Mouse (Mus musculus): Measurements from ENCODE around the gene Lztfl1. TPM values are rescaled to one million over a fixed set of nuclear protein-coding genes. Genes with fewer than 3 reads are reported as not detected.
"Not testable (repeated sequence)": the region's sequence is repeated elsewhere in the genome, so short reads cannot be mapped to it uniquely, and the experiment has no call there.

Gene Lztfl1
- polyA plus RNA-seq, 1 experiment from 2014 or later, result 45.5 TPM

DNA sequence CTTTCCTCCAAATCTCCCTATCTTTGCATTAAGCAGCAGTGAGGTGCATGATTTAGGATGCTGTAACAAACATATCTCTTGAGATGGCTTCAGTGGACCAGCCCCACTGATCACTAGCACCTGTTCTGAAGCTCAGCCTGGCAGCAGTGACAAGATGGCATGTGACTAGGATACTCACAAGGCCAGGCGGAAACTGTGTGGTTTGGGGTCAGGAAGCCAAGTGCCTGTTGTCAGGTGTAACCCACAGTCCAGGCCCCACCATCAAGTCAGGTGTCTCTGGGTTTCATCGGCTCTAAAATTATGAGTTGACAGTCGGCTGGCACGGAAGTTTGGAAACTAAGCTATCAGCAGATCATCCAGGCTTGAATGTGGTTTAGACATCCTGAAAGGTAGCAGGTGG lies 36.8 kb upstream of the Lztfl1 start:
- no peak for ATAC-seq (replicated peaks; ENCODE audit: low FRiP score)
- Histone ChIP-seq H3K4me1 (replicated peaks; ENCODE audit: control insufficient read depth, insufficient read depth, low read length) (no peaks in the 10 kb centered on the region), H3K27me3 (ENCODE audit: control insufficient read depth, insufficient read depth, low read length) (no peaks in the 10 kb centered on the region), H3K9ac (ENCODE audit: low read length) (no peak overlapping the region), H3K27ac (ENCODE audit: low read depth, low read length) (no peak overlapping the region), H3K9me3 (ENCODE audit: control insufficient read depth, low read length) (no peaks in the 10 kb centered on the region), H3K36me3 (ENCODE audit: control insufficient read depth, insufficient read depth, low read length) (no peaks in the 10 kb centered on the region), H3K4me2 (ENCODE audit: low read depth, low read length, severe bottlenecking) (no peak overlapping the region), H3K4me3 (ENCODE audit: low read depth, low read length) (no peak overlapping the region)
- 85% methylated on average over 4 of the region's 4 CpGs for WGBS
- no peak for DNase-seq (ENCODE audit: low spot score)

DNA sequence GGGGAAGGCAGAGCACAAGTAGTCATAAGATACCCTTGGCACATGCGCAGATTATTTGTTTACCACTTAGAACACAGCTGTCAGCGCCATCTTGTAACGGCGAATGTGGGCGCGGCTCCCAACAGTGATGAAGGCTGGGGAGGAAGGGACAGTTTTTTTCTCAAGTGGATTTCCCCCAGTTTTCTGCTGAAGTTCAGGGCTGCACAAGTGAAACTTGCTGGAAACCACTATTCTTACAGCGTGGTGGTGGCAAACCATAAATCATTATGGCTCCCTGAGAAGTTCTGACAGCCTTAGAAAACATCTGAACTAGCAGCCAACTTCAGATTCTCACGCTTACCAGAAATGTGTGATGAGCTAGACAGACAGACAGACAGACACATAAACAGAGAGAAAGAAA lies 32.2 kb upstream of the Lztfl1 start:
- not testable (repeated sequence) for H3K9me3 ChIP-seq (ENCODE audit: control insufficient read depth, low read length); H3K4me2 ChIP-seq (ENCODE audit: low read depth, low read length, severe bottlenecking); H3K4me1 ChIP-seq (replicated peaks; ENCODE audit: control insufficient read depth, insufficient read depth, low read length); H3K9ac ChIP-seq (ENCODE audit: low read length); ATAC-seq (replicated peaks; ENCODE audit: low FRiP score); H3K27ac ChIP-seq (ENCODE audit: low read depth, low read length); H3K27me3 ChIP-seq (ENCODE audit: control insufficient read depth, insufficient read depth, low read length); H3K36me3 ChIP-seq (ENCODE audit: control insufficient read depth, insufficient read depth, low read length); H3K4me3 ChIP-seq (ENCODE audit: low read depth, low read length); DNase-seq (ENCODE audit: low spot score)
- WGBS, result 95% methylated on average over 7 of the region's 8 CpGs

DNA sequence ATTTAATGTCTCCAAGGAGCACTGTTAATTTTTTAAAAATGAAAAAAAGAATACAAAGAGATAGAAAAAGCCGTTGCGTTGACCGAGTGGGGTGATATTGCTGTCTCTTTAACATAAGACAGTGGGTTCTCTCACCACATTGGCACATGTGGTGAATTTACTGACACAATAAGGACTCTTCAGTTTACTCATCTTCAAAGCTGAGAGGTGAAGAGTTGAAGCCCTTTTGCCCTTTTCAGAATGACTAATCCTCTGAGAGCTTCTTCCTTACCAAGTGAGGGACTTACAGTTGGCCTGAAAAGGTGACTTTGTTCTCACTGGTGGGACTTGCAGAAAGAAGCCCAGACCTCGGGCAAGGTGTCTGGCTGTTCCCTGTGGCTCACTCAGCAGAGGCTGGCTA lies 23.3 kb upstream of the Lztfl1 start:
- Histone ChIP-seq H3K4me2 (ENCODE audit: low read depth, low read length, severe bottlenecking) (no peak overlapping the region), H3K4me3 (ENCODE audit: low read depth, low read length) (no peak overlapping the region), H3K36me3 (ENCODE audit: control insufficient read depth, insufficient read depth, low read length) (no peaks in the 10 kb centered on the region), H3K9ac (ENCODE audit: low read length) (no peak overlapping the region), H3K27me3 (ENCODE audit: control insufficient read depth, insufficient read depth, low read length) (no peaks in the 10 kb centered on the region), H3K27ac (ENCODE audit: low read depth, low read length) (no peak overlapping the region), H3K4me1 (replicated peaks; ENCODE audit: control insufficient read depth, insufficient read depth, low read length) (no peaks in the 10 kb centered on the region), H3K9me3 (ENCODE audit: control insufficient read depth, low read length) (no peaks in the 10 kb centered on the region)
- ATAC-seq (replicated peaks; ENCODE audit: low FRiP score), result no peak
- 95% methylated on average over 4 of the region's 4 CpGs for WGBS
- DNase-seq (ENCODE audit: low spot score), result no peak

DNA sequence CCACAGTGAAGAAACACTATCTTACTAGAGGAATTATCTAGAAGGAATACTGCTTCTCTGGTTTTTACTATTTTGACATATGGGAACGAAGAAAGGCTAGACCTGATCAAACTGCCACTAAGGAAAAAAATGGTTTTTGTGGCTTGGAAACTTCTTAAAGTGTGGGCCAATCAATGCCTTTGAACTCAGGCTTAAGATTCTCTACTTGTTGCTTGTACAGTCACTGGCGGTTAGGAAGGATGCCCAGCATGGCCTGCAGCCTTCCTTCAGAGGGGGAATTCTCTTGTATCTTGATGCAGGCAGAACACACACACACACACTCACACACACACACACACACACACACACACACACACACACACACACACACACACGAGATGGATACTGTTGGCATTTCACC lies 16.6 kb upstream of the Lztfl1 start:
- ATAC-seq (replicated peaks; ENCODE audit: low FRiP score) (no peak), DNase-seq (ENCODE audit: low spot score) (no peak)
- 82% methylated on average over 3 of the region's 3 CpGs for WGBS
- Histone ChIP-seq H3K9me3 (ENCODE audit: control insufficient read depth, low read length) (no peaks in the 10 kb centered on the region), H3K4me1 (replicated peaks; ENCODE audit: control insufficient read depth, insufficient read depth, low read length) (no peaks in the 10 kb centered on the region), H3K27me3 (ENCODE audit: control insufficient read depth, insufficient read depth, low read length) (no peaks in the 10 kb centered on the region), H3K27ac (ENCODE audit: low read depth, low read length) (no peak overlapping the region), H3K4me2 (ENCODE audit: low read depth, low read length, severe bottlenecking) (no peak overlapping the region), H3K9ac (ENCODE audit: low read length) (no peak overlapping the region), H3K36me3 (ENCODE audit: control insufficient read depth, insufficient read depth, low read length) (no peaks in the 10 kb centered on the region), H3K4me3 (ENCODE audit: low read depth, low read length) (no peak overlapping the region)

GRCm38 (mm10) chr9:123731271-123731670 lies 13.8 kb upstream of the Lztfl1 start:
- Histone ChIP-seq H3K4me2 (ENCODE audit: low read depth, low read length, severe bottlenecking) (no peak overlapping the region), H3K36me3 (ENCODE audit: control insufficient read depth, insufficient read depth, low read length) (no peaks in the 10 kb centered on the region), H3K4me3 (ENCODE audit: low read depth, low read length) (no peak overlapping the region), H3K4me1 (replicated peaks; ENCODE audit: control insufficient read depth, insufficient read depth, low read length) (no peaks in the 10 kb centered on the region), H3K9me3 (ENCODE audit: control insufficient read depth, low read length) (no peaks in the 10 kb centered on the region), H3K9ac (ENCODE audit: low read length) (no peak overlapping the region), H3K27ac (ENCODE audit: low read depth, low read length) (no peak overlapping the region), H3K27me3 (ENCODE audit: control insufficient read depth, insufficient read depth, low read length) (no peaks in the 10 kb centered on the region)
- ATAC-seq (replicated peaks; ENCODE audit: low FRiP score) (no peak), DNase-seq (ENCODE audit: low spot score) (no peak)
- 80% methylated on average over 3 of the region's 3 CpGs for WGBS

GRCm38 (mm10) chr9:123722737-123723493 lies 5.4 kb upstream of the Lztfl1 start:
- Histone ChIP-seq H3K36me3 (ENCODE audit: control insufficient read depth, insufficient read depth, low read length) (no peaks in the 10 kb centered on the region), H3K9ac (ENCODE audit: low read length) (no peak overlapping the region), H3K4me3 (ENCODE audit: low read depth, low read length) (no peak overlapping the region), H3K4me2 (ENCODE audit: low read depth, low read length, severe bottlenecking) (no peak overlapping the region), H3K4me1 (replicated peaks; ENCODE audit: control insufficient read depth, insufficient read depth, low read length) (no peaks in the 10 kb centered on the region), H3K27me3 (ENCODE audit: control insufficient read depth, insufficient read depth, low read length) (no peaks in the 10 kb centered on the region), H3K27ac (ENCODE audit: low read depth, low read length) (no peak overlapping the region), H3K9me3 (ENCODE audit: control insufficient read depth, low read length) (no peaks in the 10 kb centered on the region)
- 79% methylated on average over 2 of the region's 2 CpGs for WGBS
- ATAC-seq (replicated peaks; ENCODE audit: low FRiP score) (no peak), DNase-seq (ENCODE audit: low spot score) (no peak)

DNA sequence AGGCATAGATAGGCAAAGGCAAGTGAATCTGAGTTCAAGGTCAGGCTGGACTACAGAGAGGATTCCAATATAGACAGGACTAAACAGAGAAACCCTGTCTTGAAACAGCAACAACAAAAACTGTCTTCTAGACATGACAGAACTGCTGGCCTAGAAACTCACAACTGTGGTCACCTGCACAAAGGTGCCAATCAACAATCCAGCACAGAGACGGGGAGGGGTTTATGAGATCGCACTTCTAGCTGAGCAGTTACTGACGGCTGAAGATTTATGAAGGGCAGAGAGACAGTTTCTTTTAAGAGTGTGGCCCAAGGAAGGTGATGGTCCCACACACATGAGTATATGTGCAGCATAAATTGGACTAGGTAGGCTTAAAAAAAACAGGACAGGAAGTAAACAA lies 1.2 kb downstream of the Lztfl1 start:
- no peaks in the 10 kb centered on the region for H3K4me1 ChIP-seq (replicated peaks; ENCODE audit: control insufficient read depth, insufficient read depth, low read length)
- no peak overlapping the region for H3K27ac ChIP-seq (ENCODE audit: low read depth, low read length)
- H3K27me3 ChIP-seq (ENCODE audit: control insufficient read depth, insufficient read depth, low read length), result no peaks in the 10 kb centered on the region
- DNase-seq (ENCODE audit: low spot score), result no peak
- H3K9me3 ChIP-seq (ENCODE audit: control insufficient read depth, low read length), result no peaks in the 10 kb centered on the region
- no peak overlapping the region for H3K4me3 ChIP-seq (ENCODE audit: low read depth, low read length)
- 73% methylated on average over 3 of the region's 3 CpGs for WGBS
- H3K9ac ChIP-seq (ENCODE audit: low read length), result no peak overlapping the region
- no peaks in the 10 kb centered on the region for H3K36me3 ChIP-seq (ENCODE audit: control insufficient read depth, insufficient read depth, low read length)
- no peak overlapping the region for H3K4me2 ChIP-seq (ENCODE audit: low read depth, low read length, severe bottlenecking)
- ATAC-seq (replicated peaks; ENCODE audit: low FRiP score), result no peak

DNA sequence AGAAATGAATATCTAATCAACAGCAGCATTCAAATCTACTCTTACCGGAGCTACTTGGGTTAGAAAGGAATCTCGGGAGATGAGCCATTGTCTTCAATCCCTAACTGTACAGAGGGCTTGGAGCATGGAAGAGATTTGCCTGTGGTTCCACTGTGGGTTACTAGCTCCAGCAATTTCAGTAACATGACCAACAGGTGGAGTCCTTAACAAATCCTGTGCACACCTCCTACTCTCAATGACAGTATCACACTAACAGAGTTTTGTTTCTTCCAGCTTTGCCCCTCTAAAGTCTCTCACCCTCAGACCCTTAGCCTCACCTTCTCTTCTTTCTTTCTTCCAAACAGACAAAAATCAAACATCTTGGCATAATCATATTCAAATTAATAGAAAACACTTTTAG lies 4.4 kb downstream of the Lztfl1 start:
- Histone ChIP-seq H3K27me3 (ENCODE audit: control insufficient read depth, insufficient read depth, low read length) (no peaks in the 10 kb centered on the region), H3K9ac (ENCODE audit: low read length) (no peak overlapping the region), H3K4me3 (ENCODE audit: low read depth, low read length) (no peak overlapping the region), H3K36me3 (ENCODE audit: control insufficient read depth, insufficient read depth, low read length) (no peaks in the 10 kb centered on the region), H3K4me1 (replicated peaks; ENCODE audit: control insufficient read depth, insufficient read depth, low read length) (no peaks in the 10 kb centered on the region), H3K4me2 (ENCODE audit: low read depth, low read length, severe bottlenecking) (no peak overlapping the region), H3K27ac (ENCODE audit: low read depth, low read length) (no peak overlapping the region), H3K9me3 (ENCODE audit: control insufficient read depth, low read length) (no peaks in the 10 kb centered on the region)
- ATAC-seq (replicated peaks; ENCODE audit: low FRiP score), result no peak
- no peak for DNase-seq (ENCODE audit: low spot score)
- 81% methylated on average over 2 of the region's 2 CpGs for WGBS

DNA sequence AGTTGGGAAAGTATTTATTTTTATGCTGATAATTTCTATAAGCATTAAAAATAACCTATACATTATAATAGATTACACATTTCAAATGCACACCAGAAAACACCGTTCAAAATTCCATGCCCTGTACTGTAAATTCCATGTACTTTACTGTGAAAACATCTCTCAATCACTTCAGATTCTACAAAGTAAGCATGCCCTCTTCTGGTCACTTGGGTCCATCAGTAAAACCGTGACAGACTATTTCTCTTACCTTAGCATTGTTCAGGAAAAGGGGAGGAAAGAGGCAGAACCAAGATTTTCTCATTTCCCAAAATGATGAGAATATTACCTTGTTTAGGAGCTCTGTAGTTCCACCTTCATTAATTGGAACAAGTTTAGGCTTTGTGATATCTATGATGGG lies 8.3 kb downstream of the Lztfl1 start:
- 54% methylated on average over 2 of the region's 2 CpGs for WGBS
- no peaks in the 10 kb centered on the region for H3K36me3 ChIP-seq (ENCODE audit: control insufficient read depth, insufficient read depth, low read length)
- H3K27ac ChIP-seq (ENCODE audit: low read depth, low read length), result no peak overlapping the region
- DNase-seq (ENCODE audit: low spot score) (no peak), ATAC-seq (replicated peaks; ENCODE audit: low FRiP score) (no peak)
- no peak overlapping the region for H3K4me3 ChIP-seq (ENCODE audit: low read depth, low read length)
- H3K27me3 ChIP-seq (ENCODE audit: control insufficient read depth, insufficient read depth, low read length), result no peaks in the 10 kb centered on the region
- H3K4me2 ChIP-seq (ENCODE audit: low read depth, low read length, severe bottlenecking), result no peak overlapping the region
- H3K4me1 ChIP-seq (replicated peaks; ENCODE audit: control insufficient read depth, insufficient read depth, low read length), result no peaks in the 10 kb centered on the region
- no peak overlapping the region for H3K9ac ChIP-seq (ENCODE audit: low read length)
- no peaks in the 10 kb centered on the region for H3K9me3 ChIP-seq (ENCODE audit: control insufficient read depth, low read length)
